Mouse (Mus musculus): ENCODE measurements around the gene Lhx8. TPM values are rescaled to one million over a fixed set of nuclear protein-coding genes. Genes with fewer than 3 reads are reported as not detected.

Lhx8 gene
- polyA plus RNA-seq, 1 experiment from 2014 or later, result 2.5 TPM

GRCm38 (mm10) chr3:154269757-154270366, 60.6 kb downstream of the Lhx8 start:
- 11% methylated on average over 19 of the region's 19 CpGs for WGBS
- H3K4me3 ChIP-seq, result peak overlapping the region; percentile 45
- H3K27ac ChIP-seq, result no peak overlapping the region
- H3K4me1 ChIP-seq, result peaks cover 6% of the 10 kb centered on the region; the same call in 1 of the 2 replicates
- no peaks in the 10 kb centered on the region for H3K9me3 ChIP-seq
- peak; percentile 77 for DNase-seq (ENCODE audit: extremely low spot score, low spot score)
- peaks cover 7% of the 10 kb centered on the region for H3K27me3 ChIP-seq (ENCODE audit: poor library complexity, severe bottlenecking)
- no peaks in the 10 kb centered on the region for H3K36me3 ChIP-seq (replicated peaks)

GRCm38 (mm10) chr3:154268313-154268712, 62.1 kb downstream of the Lhx8 start:
- Histone ChIP-seq H3K9me3 (no peaks in the 10 kb centered on the region), H3K36me3 (replicated peaks) (no peaks in the 10 kb centered on the region), H3K27ac (no peak overlapping the region), H3K27me3 (ENCODE audit: poor library complexity, severe bottlenecking) (peaks cover 7% of the 10 kb centered on the region), H3K4me1 (peaks cover 6% of the 10 kb centered on the region; the same call in 1 of the 2 replicates), H3K4me3 (no peak overlapping the region)
- DNase-seq (ENCODE audit: extremely low spot score, low spot score), result no peak
- 82% methylated on average over 9 of the region's 9 CpGs for WGBS

DNA sequence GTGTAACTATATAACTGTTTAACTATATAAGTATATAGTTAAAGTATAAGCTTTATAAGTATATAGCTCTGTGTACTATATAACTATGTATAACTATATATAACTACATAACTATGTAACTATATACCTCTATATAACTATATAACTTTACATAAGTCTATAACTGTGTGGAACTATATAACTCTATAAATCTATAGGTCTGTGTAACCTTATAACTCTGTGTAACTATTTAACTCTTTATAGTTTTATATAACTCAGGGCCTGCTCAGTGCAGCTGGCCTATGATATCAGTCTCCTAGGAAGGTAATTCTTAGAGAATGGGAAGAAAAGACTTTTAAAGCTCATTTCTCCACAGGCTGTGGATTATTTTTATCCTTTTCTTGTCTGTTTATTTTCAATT, 73.1 kb downstream of the Lhx8 start:
- DNase-seq (ENCODE audit: extremely low spot score, low spot score), result no peak
- H3K27ac ChIP-seq, result no peak overlapping the region

More for the DNA sequence above, 73.1 kb downstream of the Lhx8 start:
- H3K9me3 ChIP-seq, result no peaks in the 10 kb centered on the region
- no peak overlapping the region for H3K4me3 ChIP-seq
- H3K4me1 ChIP-seq, result no peaks in the 10 kb centered on the region
- no peaks in the 10 kb centered on the region for H3K27me3 ChIP-seq (ENCODE audit: poor library complexity, severe bottlenecking)
- H3K36me3 ChIP-seq (replicated peaks), result no peaks in the 10 kb centered on the region

All from forebrain, embryonic 10.5 days (tissue).